Mouse (Mus musculus) T-helper 1 cell (primary cell): Measurements from ENCODE around the gene Smg5.
"Not testable (repeated sequence)": the region's sequence is repeated elsewhere in the genome, so short reads cannot be mapped to it uniquely, and the experiment has no call there.

Experiments
- in situ Hi-C: fragments of 300-600 bp; cut with MboI, MseI; formaldehyde crosslinking; loops from one replicate; pipeline ENCODE4 v1.15.1; 2025; ENCODE audit warnings: high pct_unique_total_duplicates

Smg5 gene

GRCm38 (mm10) chr3:88336058-88337013 lies at the start of gene Smg5, which contains the start of gene Tmem79:
Gene Smg5, plus strand, starts transcription at chr3:88336260.
Gene Tmem79, minus strand, starts transcription at chr3:88336148.
- in situ Hi-C loops = no loop called here

GRCm38 (mm10) chr3:88287110-88287509 lies 49.0 kb upstream of the Smg5 start, which contains the start of gene Gm38392:
Gene Gm38392, minus strand, starts transcription at chr3:88287210.
- in situ Hi-C loops = no loop called here

- in situ Hi-C loops = not testable (repeated sequence)
Measured at GRCm38 (mm10) chr3:88288133-88288713, 47.8 kb upstream of the Smg5 start.

GRCm38 (mm10) chr3:88291970-88292369 lies 44.1 kb upstream of the Smg5 start:
- in situ Hi-C loops = no loop called here

- in situ Hi-C loops = not testable (repeated sequence)
Measured at GRCm38 (mm10) chr3:88295272-88295671, 40.8 kb upstream of the Smg5 start.

GRCm38 (mm10) chr3:88296110-88296560 lies 39.9 kb upstream of the Smg5 start:
- in situ Hi-C loops = no loop called here

GRCm38 (mm10) chr3:88296561-88297318 lies 39.3 kb upstream of the Smg5 start, which contains the start of the genes Tsacc and Cct3:
Gene Tsacc, minus strand, starts transcription at chr3:88296999.
Gene Cct3, plus strand, starts transcription at chr3:88297116.
- in situ Hi-C loops = no loop called here

GRCm38 (mm10) chr3:88297321-88297851 lies 38.7 kb upstream of the Smg5 start:
- in situ Hi-C loops = no loop called here

GRCm38 (mm10) chr3:88299172-88299571 lies 36.9 kb upstream of the Smg5 start:
- in situ Hi-C loops = no loop called here

- in situ Hi-C loops = loop anchor here (25.0 kb wide), 3 partner anchors 562 to 1687 kb away; no protein-coding TSS in a partner anchor
Measured at GRCm38 (mm10) chr3:88324951-88325405, 11.1 kb upstream of the Smg5 start, which contains the start of gene Glmp. Gene Glmp, plus strand, starts transcription at chr3:88325023.

- in situ Hi-C loops = no loop called here
Measured at GRCm38 (mm10) chr3:88328956-88329355, 7.1 kb upstream of the Smg5 start.

GRCm38 (mm10) chr3:88331282-88331681 lies 4.8 kb upstream of the Smg5 start:
- in situ Hi-C loops = no loop called here

GRCm38 (mm10) chr3:88334029-88334658 lies 1.9 kb upstream of the Smg5 start:
- in situ Hi-C loops = no loop called here

- in situ Hi-C loops = no loop called here
Measured at GRCm38 (mm10) chr3:88334902-88335435, 1.1 kb upstream of the Smg5 start.

GRCm38 (mm10) chr3:88335436-88336053 lies 515 bp upstream of the Smg5 start:
- in situ Hi-C loops = no loop called here

GRCm38 (mm10) chr3:88337367-88338020 lies 1.4 kb downstream of the Smg5 start:
- in situ Hi-C loops = no loop called here

GRCm38 (mm10) chr3:88338316-88338715 lies 2.3 kb downstream of the Smg5 start:
- in situ Hi-C loops = no loop called here

- in situ Hi-C loops = no loop called here
Measured at GRCm38 (mm10) chr3:88339006-88339405, 2.9 kb downstream of the Smg5 start.

GRCm38 (mm10) chr3:88350732-88351131 lies 14.7 kb downstream of the Smg5 start:
- in situ Hi-C loops = loop anchor here (10.0 kb wide), 1 partner anchor 344 kb away; no protein-coding TSS in a partner anchor
